Mouse (Mus musculus) mouse embryonic stem cell (cell line): ENCODE data around the gene Tmco3.

Experiments used
- in situ Hi-C, 2 experiments: fragments of 300-500 bp; cut with MboI; formaldehyde crosslinking; loops; 1 replicate in 1 of 2; 3 replicates in 1 of 2; pipeline ENCODE4 v1.14.3; 2019 to 2020; ENCODE audit warnings: low sequenced_read_pairs in 2 of 2, low pct_unique_long_range_greater_than_20kb in 1 of 2, mixed read lengths in 1 of 2; ENCODE audit not compliant: unreplicated experiment in 1 of 2

Gene Tmco3

GRCm38 (mm10) chr8:13353155-13353833 is 65.3 kb downstream of the Tmco3 start:
- in situ Hi-C loops: no loop called here

GRCm38 (mm10) chr8:13353883-13354282 is 65.9 kb downstream of the Tmco3 start:
- in situ Hi-C loops: no loop called here

- in situ Hi-C loops: no loop called here
Measured at GRCm38 (mm10) chr8:13356221-13356620, 68.2 kb downstream of the Tmco3 start.

GRCm38 (mm10) chr8:13356681-13357080 is 68.7 kb downstream of the Tmco3 start:
- in situ Hi-C loops: no loop called here

DNA sequence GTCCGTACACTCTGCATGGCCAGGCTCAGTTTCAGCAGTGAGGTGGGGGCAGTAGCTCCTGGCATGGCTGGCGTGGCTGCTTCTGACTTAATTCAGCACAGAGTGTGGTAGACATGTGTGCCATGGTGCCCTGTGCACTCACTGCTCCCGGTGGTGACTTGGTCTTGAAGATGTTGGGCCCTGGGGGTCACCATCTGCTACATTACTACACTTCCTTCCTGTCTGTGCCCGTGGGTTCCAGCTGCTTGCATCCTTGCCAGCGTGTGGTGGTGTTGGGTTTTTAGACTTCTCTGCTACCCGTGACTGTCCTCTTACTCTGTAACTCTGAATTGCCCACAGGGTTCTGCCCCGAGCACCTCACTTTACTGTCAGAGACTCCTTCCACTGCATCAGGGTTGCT is 72.2 kb downstream of the Tmco3 start:
- in situ Hi-C loops: no loop called here

GRCm38 (mm10) chr8:13361865-13362264 is 73.9 kb downstream of the Tmco3 start:
- in situ Hi-C loops: no loop called here
